Mouse (Mus musculus) CD8-positive naive resting alpha-beta T cell, adult 2 months (primary cell): Measurements from ENCODE around the gene 2900026A02Rik.

Source experiments
- DNase-seq, 2 experiments: peaks; one replicate each; pipeline ENCODE4 v3.0.0; 2022; ENCODE audit warnings: low read depth in 2 of 2, low spot score in 2 of 2

2900026A02Rik gene

GRCm38 (mm10) chr5:113221147-113221865 is at the start of gene 2900026A02Rik:
Gene 2900026A02Rik (minus strand): TSS chr5:113221236.
- DNase-seq = no peak

GRCm38 (mm10) chr5:113270043-113270442 is 49.0 kb upstream of the 2900026A02Rik start:
- no peak for DNase-seq

- DNase-seq = no peak
Measured at GRCm38 (mm10) chr5:113268246-113268645, 47.2 kb upstream of the 2900026A02Rik start.

GRCm38 (mm10) chr5:113265637-113266036 is 44.6 kb upstream of the 2900026A02Rik start:
- DNase-seq = no peak

- DNase-seq = no peak
Measured at GRCm38 (mm10) chr5:113250806-113251205, 29.8 kb upstream of the 2900026A02Rik start.

- DNase-seq = no peak
Measured at GRCm38 (mm10) chr5:113249263-113249930, 28.4 kb upstream of the 2900026A02Rik start.

- no peak for DNase-seq
Measured at GRCm38 (mm10) chr5:113230196-113230595, 9.2 kb upstream of the 2900026A02Rik start.

GRCm38 (mm10) chr5:113226632-113227102 is 5.6 kb upstream of the 2900026A02Rik start, which contains the start of gene Tmem211:
Gene Tmem211 (plus strand): TSS chr5:113226909.
- no peak for DNase-seq

- no peak for DNase-seq
Measured at GRCm38 (mm10) chr5:113225686-113226435, 4.8 kb upstream of the 2900026A02Rik start.

GRCm38 (mm10) chr5:113225271-113225670 is 4.2 kb upstream of the 2900026A02Rik start:
- no peak for DNase-seq

- no peak for DNase-seq
Measured at GRCm38 (mm10) chr5:113223888-113224287, 2.9 kb upstream of the 2900026A02Rik start.

GRCm38 (mm10) chr5:113220383-113221146 is 471 bp downstream of the 2900026A02Rik start:
- no peak for DNase-seq

GRCm38 (mm10) chr5:113219876-113220275 is 1.2 kb downstream of the 2900026A02Rik start:
- DNase-seq = no peak

- no peak for DNase-seq
Measured at GRCm38 (mm10) chr5:113219450-113219849, 1.6 kb downstream of the 2900026A02Rik start.

- DNase-seq = no peak
Measured at GRCm38 (mm10) chr5:113218617-113219235, 2.3 kb downstream of the 2900026A02Rik start.

- DNase-seq = no peak
Measured at GRCm38 (mm10) chr5:113217076-113217475, 4.0 kb downstream of the 2900026A02Rik start.

GRCm38 (mm10) chr5:113216328-113216960 is 4.6 kb downstream of the 2900026A02Rik start:
- no peak for DNase-seq

- no peak for DNase-seq
Measured at GRCm38 (mm10) chr5:113215610-113216011, 5.4 kb downstream of the 2900026A02Rik start.

GRCm38 (mm10) chr5:113214455-113214854 is 6.6 kb downstream of the 2900026A02Rik start:
- no peak for DNase-seq

- no peak for DNase-seq
Measured at GRCm38 (mm10) chr5:113214041-113214440, 7.0 kb downstream of the 2900026A02Rik start.
